Mouse (Mus musculus): ENCODE results near the gene Acot6. TPM values are rescaled to one million over a fixed set of nuclear protein-coding genes. Genes with fewer than 3 reads are reported as not detected.
A peak's percentile ranks its signal among the peaks of the same experiment; 100 is the strongest.

The Acot6 gene
- total RNA-seq, 4 experiments from 2014 or later: 1.9 to 3.2 (median 2.3) TPM

GRCm38 (mm10) chr12:84151911-84152310, 51.5 kb downstream of the Acot6 start:
- no peak for DNase-seq (ENCODE audit: low spot score in 2 of 2)

- no peak for DNase-seq (ENCODE audit: low spot score in 2 of 2)
These were observed 52.1 kb downstream of the Acot6 start for GRCm38 (mm10) chr12:84152352-84153190.

- DNase-seq (ENCODE audit: low spot score in 2 of 2): no peak
These were observed 53.0 kb downstream of the Acot6 start for GRCm38 (mm10) chr12:84153414-84153813.

DNA sequence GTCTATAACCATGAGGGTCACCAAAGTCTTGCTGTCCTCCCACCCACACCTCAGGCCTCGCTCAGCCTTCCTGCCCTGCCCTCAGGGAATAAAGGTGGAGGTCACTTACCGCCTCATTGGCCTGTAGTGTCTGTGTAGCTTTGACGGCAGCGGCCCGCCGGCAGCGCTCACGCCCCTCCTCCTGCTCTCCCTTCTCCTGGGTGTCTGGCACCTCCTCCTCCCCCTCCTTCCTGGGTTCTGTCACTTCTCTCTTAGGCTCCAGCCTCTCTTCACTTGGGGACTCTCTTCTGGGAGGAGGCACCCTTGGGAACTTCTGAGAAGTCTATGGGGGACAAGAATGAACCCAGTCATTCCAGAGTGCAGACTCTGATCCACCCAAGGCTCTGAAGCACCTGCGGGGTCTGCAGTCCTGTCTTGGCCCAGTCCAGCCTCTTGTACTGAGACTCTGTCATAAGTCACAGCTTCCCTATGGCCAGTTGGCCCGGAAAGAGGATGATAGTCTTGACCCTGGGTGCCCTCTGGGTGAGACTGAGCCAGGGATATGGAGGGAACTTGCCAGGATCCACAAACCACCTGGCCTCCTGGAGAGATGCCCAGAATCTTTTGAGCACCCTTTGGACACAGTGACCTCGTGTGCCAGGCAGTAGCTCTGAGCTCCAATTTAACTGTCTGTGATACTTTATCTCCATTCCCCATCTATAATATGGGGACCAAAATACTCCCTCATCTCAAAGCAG, 54.5 kb downstream of the Acot6 start:
- DNase-seq (ENCODE audit: low spot score in 2 of 2): peak; percentile 73 to 81

GRCm38 (mm10) chr12:84155523-84155871, 55.0 kb downstream of the Acot6 start:
- DNase-seq (ENCODE audit: low spot score in 2 of 2): no peak

DNA sequence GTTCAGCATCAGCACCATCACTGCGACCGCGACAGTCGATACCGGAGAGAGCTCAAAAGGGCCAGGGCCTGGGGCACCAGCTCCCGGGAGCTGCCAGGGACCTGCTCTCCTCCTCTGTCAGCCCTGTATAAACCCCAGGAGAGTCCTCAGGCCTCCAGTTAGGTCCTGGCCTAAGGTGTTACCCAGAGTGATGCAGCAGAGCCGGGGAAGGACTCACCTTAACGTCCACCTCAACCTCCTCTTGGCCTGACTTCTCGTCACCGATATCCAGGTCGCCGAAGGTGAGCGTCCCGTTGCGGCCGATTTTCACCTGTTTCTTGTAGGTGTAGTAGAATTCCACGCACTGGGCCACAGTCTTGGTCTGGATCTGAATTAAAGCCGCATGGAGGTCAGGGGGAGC, 55.8 kb downstream of the Acot6 start:
- no peak for DNase-seq (ENCODE audit: low spot score in 2 of 2)

- no peak for DNase-seq (ENCODE audit: low spot score in 2 of 2)
These were observed 57.7 kb downstream of the Acot6 start for GRCm38 (mm10) chr12:84158156-84158555.

DNA sequence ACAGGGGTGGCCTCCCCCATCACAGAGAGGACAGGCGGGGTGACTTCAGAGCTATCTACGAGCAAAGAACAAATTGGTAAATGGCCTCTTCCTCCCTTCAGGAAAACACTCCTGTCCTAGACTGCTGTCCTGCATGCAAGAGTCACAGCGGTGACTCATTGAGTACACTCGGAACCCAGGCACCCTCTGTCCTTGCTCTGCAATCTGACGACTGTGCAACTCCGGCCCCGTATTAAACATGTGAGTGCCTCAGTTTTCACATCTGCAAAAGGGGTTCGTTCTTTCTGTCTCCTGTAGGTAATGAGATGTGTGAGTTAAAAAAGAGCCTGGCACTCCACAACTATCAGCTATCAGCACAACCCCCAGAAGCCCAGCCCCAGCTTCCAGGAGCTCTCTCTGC, 60.0 kb downstream of the Acot6 start:
- DNase-seq (ENCODE audit: low spot score in 2 of 2): no peak

Other genes with a start within 250 kb of the Acot6 start
- gene Numb, start 178.7 kb upstream of the Acot6 start, total RNA-seq (2022): 10 to 100 TPM; 14.0 to 18.2 (median 16.4) TPM
- gene Riox1, start 150.0 kb upstream of the Acot6 start, total RNA-seq (2022): 1 to 10 TPM; 2.8 to 4.0 (median 3.3) TPM
- gene Heatr4, start 115.8 kb upstream of the Acot6 start, total RNA-seq (2022): not detected
- 10 to 100 TPM; 14.9 to 20.7 (median 17.2) TPM for gene Acot2, start 112.8 kb upstream of the Acot6 start, total RNA-seq (2022)
- 1 to 10 TPM; 2.5 to 5.3 (median 3.4) TPM for gene Acot1, start 91.2 kb upstream of the Acot6 start, total RNA-seq (2022)
- under 1 TPM in 3 of 4 experiments, not detected in 1; 0.07 to 0.16 (median 0.16) TPM for gene Acot4, start 62.3 kb upstream of the Acot6 start, total RNA-seq (2022)
- gene Gm49366, start 61.7 kb upstream of the Acot6 start, total RNA-seq (2022): not detected
- not detected for gene Acot3, start 48.5 kb upstream of the Acot6 start, total RNA-seq (2022)
- gene Acot5, start 31.3 kb upstream of the Acot6 start, total RNA-seq (2022): under 1 TPM in 2 of 4 experiments, not detected in 2; 0.22 TPM
- 1 to 10 TPM; 6.0 to 8.3 (median 6.9) TPM for gene Dnal1, start 13.7 kb downstream of the Acot6 start, total RNA-seq (2022)
- under 1 TPM in 3 of 4 experiments, not detected in 1; 0.10 to 0.17 (median 0.16) TPM for gene Pnma1, start 47.8 kb downstream of the Acot6 start, total RNA-seq (2022)
- gene Elmsan1, start 118.2 kb downstream of the Acot6 start, total RNA-seq (2022): 1 to 10 TPM; 5.7 to 9.1 (median 7.4) TPM
- gene Ptgr2, start 184.6 kb downstream of the Acot6 start, total RNA-seq (2022): 10 to 100 TPM; 63.8 to 69.8 (median 65.0) TPM
- 10 to 100 TPM; 14.2 to 18.3 (median 16.2) TPM for gene Zfp410, start 216.2 kb downstream of the Acot6 start, total RNA-seq (2022)

Data from gastrocnemius, adult 8-10 months (tissue).